Mouse (Mus musculus): Measurements from ENCODE around the gene Rreb1.

GRCm38 (mm10) chr13:37742248-37742647 lies 36.0 kb upstream of the Rreb1 start:
- TF ChIP-seq CTCF (IDR thresholded peaks at IDR 0.05) (no peak), EP300 (IDR thresholded peaks at IDR 0.05) (no peak)

Measured in lung, postnatal 0 days (tissue).